Mouse (Mus musculus) layer of hippocampus, adult 18-20 months (tissue): ENCODE data around the gene Adam19. TPM values are rescaled to one million over a fixed set of nuclear protein-coding genes. Genes with fewer than 3 reads are reported as not detected.
"Not testable (repeated sequence)": the region's sequence is repeated elsewhere in the genome, so short reads cannot be mapped to it uniquely, and the experiment has no call there.

ENCODE experiments used
- DNase-seq, 2 experiments: peaks; one replicate each; pipeline ENCODE4 v3.0.0; 2022; ENCODE audit warnings: low spot score in 2 of 2
- total RNA-seq, 2 experiments: library from RNA; stranded (reverse); gene quantifications; 2 replicates each; pipeline ENCODE4 v1.2.3; 2021

Gene Adam19
- total RNA-seq, 2 experiments from 2014 or later: 10.5 to 10.9 TPM

DNA sequence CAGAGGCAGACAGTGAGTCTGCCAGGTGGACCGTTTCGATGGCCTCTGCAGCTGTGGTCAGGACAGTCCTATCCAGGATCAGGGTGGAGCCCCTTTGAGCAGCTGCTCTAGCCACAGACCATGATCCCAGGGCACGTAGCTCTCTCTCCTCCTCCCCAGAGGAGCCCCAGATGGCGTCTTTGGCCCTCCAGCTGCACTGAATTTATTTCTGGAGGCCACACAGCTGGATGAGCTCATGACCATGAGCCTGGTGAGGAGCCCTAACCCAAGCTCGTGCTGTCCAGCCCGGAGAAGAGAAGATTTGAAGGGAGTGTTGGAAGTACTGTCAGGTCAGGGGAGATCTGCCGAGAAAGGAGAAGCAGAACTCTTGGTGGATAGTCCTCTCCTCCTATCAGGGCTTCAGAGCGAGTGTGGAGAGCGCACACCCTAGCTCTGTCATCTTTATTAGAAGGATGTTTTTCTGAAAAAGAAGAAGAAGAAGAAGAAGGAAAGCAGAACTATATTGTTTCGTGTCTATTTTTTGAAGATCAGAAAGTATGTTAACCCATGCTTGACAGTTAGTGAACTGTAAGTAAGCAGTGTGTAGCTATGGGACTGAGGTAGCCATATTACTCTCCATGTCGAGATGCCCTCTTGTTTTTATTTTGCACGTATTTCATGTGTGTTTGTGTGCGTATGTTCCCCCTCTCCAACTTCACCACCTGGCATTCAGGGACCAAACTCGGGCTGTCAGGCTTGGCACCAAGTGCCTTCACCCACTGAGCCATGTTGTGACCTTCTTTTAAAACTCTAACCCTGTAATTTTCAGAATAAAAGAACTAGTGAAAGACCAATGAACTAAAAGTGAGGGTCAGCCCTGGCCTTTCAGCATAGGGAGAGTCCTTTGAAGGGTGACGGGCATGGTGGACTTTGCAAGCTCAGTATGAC is 72.1 kb downstream of the Adam19 start:
- no peak for DNase-seq

DNA sequence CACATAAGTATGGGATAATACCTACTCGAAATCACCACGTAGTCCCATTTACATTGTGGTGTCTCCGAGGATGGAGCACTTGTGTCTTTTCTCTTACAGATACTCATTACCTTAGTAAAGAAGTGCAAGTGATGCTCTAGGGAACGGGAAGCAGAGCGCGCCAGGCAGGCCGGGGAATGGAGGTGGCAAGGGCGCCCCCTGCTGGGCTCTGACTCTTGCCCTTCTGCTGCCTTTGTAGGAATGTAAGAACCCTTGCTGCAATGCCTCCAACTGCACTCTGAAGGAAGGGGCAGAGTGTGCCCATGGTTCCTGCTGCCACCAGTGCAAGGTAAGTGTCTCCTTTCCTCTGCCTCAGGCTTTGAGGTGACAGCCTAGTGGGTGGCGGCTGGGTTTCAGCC is 72.8 kb downstream of the Adam19 start:
- peak; percentile 50 to 77 for DNase-seq

DNA sequence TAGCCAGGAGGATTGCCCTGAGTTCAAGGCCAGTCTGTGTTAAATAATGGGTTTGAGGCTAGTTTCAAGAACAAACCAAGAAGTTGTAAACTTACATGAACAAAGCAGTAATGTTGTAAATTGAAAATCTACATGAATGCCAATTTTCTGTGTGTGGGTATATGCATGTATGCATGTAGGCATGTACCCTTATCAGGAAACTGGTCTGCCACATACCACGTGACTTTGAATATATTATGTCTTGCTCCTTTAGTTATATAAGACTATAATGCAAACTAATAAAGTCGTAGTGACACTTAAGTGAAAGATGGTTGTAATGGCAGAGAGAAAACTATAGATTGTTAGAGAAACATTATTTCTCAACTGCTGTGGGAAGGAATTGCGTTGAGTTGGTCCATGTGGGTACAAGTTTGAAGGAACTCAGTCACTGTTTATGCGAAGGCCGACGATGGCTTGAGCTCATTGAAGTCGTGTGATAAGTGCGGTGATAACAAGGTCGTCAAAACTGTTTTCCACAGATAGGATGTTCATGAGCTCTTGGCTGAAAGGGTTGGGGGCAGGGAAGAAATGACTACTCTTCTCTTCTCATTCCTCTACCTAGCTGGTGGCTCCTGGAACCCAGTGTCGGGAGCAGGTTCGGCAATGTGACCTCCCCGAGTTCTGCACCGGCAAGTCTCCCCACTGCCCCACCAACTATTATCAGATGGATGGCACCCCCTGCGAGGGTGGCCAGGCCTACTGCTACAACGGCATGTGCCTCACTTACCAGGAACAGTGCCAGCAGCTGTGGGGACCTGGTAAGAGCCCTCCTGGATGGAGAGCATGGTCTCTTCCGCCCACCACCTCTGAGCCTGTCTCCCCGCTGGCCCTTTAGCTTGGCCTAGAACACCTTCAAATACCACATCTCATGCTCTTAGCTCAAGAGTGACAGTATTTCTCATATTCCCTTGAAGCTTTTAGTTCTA is 75.5 kb downstream of the Adam19 start:
- no peak for DNase-seq

DNA sequence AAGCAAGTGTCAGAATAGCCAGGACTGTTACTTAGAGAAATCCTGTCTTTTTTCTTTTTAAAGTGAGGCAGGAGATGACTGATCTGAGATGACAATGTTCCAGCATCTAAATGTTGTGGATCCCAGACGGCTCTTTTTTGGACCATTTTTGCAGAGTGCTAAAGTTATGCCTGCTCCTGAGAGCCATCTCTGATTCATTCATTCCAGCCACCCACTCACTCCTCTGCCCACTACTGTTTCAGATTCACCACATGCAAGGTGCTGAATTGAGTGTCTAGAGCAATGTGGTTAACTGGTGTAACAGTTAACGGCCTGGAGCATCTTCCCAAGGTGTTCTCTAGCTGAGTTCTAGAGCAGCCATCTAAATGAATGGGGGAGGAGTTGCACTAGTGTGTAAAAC is 79.1 kb downstream of the Adam19 start:
- peak; percentile 31 to 67 for DNase-seq

DNA sequence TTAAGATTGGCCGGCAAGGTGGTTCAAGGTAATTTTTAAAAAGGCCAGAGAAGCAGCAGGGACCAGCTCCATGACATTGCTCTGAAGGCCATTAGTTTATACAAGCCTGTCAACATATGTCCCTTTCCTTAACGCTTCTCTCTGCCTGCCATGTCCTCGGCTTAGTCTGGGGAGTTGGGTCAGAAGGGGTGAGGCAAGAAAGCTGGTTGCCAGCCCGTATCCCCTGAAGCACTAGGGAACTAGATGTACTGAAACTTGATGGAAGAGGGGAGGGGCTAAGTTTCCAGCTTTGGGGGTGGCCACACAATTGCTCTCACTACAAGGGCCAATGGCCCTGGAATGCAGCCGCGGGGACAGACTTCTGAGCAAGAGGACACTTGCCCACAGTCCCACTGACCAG is 87.5 kb downstream of the Adam19 start:
- DNase-seq: no peak

DNA sequence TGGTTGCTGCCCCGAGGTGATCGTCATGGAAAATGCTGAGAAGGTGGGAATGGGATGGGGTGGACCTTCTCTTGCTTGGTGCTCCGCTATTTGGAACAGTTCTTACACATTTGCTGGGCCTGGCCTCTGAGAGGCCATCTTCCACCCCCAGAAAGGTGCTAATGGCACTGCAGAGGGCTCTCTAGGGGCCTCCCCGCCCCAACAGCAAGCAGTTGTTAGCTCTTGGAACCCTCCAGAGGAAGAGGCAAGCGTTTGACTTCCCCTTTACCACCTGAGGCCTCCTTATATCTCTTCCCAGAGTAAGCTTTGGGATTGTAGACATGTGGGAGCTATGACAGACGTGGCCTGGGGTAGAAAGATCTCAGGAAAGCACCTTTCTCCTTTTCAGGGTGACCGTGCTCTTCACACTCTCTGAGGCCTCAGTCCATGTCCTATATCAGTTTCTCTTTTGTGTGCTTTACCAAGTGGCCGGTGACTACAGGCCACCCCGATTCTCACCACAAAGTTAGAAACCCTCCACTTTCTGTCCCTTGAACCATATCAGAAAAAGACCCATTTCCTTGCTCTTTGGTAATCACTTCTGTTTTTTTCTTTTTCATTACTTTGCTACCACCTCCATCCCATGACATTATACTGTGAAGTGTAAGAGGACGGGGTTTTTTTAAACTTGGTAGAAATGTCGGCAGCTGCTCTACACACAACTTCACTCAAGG is 89.5 kb downstream of the Adam19 start:
- no peak for DNase-seq

DNA sequence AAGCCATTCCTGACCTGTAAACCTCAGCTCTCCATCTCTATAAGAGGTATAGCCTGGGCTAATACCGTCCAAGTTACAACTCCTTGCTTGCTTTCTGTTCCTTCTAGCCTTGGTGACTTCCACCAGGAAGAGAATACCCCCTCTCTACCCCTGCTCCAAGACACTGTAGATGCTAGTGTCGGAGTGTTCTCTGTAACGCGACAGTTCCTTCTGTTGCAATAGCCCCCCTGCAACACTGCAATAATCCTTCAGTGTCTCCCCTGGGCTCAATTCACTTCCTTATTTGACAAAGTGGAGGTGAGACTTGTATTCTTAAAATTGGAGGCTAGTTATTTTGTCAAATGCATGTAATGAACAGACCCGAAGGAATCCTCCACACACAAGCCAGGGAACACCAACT is 90.8 kb downstream of the Adam19 start:
- DNase-seq: no peak

DNA sequence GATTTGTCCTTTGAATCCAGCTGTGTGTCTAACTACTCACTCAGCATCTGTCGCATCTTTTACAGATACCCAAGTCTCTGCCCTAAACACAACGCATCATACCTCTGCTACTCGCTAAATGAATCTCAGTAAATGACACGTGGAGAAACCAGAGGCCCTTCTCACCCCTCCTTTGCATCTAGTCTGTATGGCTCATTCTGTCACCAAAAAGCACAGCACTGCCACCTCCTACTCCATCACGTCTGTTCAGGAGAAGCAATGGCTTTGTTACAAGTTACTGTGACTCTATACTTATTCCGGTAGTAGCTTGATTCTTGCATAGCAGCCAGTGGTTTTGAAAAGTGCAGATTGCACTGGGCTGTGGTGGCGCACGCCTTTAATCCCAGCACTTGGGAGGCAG is 101.2 kb downstream of the Adam19 start:
- peak in 1 of 2 experiments; percentile 25 for DNase-seq

DNA sequence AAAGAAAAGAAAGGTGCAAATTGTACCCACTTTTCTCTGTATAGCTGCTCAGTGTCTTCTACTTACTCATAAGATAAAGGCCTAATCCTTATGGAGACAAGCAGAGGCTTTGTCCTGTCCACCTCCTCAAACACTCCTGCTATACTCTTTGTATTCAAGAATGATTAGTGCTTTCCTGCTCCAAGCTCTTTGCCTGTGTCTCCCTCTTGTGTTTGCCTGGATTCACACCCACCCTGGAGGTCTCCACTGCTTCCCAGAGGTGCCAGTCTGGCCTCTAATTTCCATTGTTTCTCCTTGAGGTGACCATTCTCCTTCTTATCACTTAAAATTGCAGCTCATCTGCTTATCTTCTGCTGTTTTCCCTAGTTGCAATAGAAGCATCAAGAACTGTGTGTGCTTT is 101.7 kb downstream of the Adam19 start:
- no peak for DNase-seq

DNA sequence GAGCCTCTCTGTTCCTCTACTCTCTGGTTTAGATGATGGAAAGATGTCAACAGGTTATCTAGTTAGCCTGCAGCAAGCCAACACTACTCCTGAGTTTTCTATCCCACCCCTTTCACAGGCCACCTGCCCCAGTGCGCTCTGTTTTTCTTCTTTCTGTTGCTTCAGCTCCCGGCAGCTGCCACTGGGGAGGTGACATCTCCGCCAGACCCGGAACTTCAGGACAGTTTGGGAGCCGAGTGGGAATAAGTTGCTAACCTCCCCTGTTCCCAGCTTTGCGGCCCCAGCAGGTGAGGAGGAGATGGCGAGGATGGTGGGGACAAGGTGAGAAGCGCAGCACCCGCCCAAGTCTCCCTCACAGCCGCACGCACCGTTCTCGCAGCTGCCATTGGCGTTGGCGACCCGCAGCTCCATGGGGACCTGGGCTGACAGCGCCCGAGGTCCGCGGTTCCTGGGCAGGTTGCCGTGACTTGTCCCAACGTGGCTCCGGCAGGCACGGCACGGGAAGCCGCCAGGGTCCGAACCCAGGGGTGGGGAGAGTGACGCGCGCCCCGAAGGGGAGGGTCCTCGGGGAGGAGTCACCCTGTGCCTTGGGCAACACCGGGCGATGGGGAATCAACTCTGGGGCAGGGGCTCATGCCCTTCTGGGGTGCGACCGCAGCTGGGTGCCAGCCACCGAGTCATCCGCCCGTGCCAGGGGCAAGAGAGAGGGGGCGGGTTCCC is 110.2 kb downstream of the Adam19 start, which contains the start of gene Nipal4:
Nipal4 (minus strand) TSS at position 643 of the 720 bp plus-strand sequence.
- no peak for DNase-seq

DNA sequence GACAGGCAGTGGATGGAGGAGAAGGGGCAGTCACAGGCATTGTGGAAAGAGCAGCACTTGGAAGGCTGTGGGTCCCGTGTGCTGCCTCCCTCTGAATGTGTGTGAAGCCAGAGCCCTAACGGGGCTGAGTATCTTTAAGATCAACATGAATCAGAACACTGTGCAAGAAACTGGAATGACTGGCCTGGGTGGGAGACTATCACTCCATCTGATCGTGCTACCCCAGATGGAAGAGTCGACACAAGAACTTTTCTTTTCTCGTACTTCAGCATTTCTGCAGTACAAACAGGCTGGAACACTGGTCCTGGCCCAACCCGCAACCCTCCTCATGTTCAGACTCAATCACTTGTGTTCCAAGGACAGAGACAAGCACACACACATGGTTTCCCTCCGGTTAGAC is 112.7 kb downstream of the Adam19 start:
- no peak for DNase-seq

DNA sequence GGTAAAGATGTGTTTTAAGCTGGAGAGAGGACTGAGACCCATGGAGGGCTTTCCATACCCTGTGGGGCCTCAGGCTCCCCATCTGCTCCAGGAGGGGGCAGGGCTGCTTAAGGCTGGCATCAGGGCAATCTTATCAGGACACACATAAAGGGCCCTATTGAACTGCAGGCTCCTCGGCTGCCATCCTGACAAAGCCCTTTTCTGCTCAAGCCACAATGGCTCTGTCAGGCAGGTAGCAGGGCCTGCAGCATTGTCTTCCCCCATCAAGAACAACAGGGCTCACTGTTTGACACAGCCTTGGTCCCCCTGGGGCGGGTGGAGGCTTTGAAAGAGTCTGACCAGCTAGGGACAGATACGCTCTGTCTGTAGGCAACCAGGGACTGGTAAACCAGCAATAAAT is 114.1 kb downstream of the Adam19 start:
- DNase-seq: peak; percentile 4 to 27

DNA sequence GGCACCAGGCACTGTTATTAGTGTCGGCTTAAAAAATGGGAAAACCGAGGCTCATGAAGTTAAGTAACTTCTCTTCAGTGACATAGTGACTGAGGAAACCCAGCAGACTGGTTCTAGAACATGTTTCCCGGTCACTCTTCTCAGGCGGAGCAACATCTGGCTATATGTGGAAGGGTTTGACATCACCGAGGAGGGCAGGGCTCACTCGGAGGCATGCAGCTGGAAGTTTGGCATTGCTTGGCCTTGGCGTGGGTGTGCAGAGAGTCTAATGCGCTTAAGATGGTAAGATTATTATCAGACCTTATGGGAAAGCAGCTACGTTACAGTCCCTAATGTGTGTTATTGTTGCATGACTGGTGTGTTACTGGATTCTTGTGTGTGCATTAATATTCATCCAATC is 116.3 kb downstream of the Adam19 start:
- DNase-seq: no peak

DNA sequence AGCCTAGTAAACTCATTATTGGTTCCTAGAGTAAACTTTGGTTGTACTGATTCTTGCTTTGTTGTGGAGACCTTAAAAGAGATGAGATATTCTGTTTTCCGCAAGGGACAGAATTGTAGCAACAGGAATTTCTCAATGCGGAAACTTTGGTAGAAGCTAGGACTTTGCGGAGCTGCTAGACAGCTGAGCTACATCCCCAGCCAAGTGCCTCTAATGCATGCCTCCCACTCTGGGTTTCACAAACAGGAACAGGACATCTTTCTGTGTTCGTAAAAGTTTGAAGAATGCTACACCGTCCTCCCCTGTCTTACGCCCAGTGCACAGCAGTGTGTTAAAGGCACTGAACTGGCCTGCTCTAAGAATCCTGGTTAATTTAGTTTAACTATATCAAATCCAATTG is 120.4 kb downstream of the Adam19 start:
- DNase-seq: no peak

DNA sequence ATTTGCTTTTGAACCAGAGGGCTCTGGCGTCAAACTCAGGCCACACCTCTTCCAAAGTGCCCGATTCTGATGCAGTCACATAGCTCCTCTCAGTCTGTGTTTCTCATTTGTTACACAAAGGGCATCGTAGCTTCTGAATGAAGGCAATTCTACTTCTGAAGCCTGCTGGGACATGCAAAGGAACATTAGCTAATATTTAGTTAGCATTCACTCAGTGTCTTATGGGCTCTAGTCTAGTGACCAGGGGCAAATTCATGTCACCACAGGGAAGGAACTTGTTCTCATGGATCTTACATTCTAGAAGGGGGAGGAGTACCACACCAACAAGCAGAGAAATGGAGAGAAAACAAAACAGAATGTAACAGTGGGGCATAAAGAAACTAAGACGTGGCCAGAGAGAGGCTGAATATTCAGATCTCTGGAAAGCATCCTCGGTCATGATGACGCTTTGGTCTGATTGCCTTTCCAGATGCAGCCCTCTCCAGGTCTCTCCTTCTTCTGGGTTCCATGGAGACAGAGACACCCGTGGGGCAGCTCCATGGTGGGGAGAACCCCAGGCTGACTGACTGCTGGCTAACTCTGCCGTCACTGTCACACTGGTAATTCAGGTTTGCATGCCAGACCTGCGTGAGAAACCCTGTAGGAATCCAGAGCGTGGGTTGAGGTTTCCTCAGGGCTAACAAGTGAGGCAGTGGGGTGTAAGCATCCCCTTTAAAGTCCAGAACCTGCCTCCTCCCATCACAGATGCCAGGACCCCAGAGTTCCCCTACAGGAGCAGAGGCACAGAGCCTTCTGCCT is 121.7 kb downstream of the Adam19 start:
- no peak for DNase-seq

DNA sequence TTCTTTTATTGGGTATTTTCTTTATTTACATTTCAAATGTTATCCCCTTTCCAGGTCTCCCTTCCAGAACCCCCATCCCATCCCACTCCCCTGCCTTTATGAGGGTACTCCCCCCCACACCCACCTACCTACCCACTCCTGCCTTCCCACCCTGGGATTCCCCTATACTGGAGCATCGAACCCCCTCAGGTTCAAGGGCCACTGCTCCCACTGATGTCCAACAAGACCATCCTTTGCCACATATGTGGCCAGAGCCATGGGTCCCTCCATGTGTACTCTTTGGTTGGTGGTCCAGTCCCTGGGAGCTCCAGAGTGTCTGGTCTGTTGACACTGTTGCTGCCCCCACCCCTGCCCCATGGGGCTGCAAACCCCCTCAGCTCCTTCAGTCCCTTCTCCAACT is 126.2 kb downstream of the Adam19 start:
- not testable (repeated sequence) for DNase-seq

DNA sequence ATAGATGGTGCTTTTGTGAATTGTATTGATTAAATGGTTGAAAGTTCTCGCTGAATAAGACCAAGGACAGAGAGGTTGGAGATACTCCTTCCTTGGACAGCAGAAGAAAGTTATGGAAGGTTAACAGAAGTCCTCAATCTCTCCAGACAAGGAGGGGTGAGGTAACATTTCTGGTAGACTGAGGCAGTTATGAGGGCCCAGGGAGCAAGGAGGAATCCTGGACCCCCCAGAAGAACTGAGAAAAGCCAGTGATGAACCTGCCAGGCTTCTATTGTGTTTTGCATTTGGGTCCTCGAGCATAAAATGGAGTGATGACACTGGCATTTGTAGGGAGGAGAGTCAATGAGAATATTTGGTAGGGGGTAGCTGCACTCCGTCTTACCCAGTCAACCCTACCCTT is 129.2 kb downstream of the Adam19 start:
- DNase-seq: no peak

DNA sequence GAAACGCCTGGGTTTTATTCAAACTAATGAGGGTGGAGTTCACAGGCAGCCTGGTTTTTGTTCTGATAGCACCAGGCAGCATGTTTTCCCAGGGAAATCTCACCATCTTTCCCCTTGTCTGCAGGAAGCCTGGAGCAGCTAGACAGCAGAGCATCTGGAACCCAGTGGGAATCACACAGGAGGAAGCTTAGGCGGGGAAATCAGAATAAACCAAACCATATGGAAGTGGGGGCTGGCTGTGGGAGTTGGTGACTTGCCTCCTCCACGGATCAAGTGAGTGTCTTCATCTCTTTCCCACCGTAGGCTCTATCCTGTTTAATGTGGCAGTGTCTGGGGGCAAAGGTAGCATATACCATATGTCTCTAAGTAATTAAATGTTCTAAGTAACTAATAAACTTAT is 129.7 kb downstream of the Adam19 start:
- DNase-seq: peak in 1 of 2 experiments; percentile 49

DNA sequence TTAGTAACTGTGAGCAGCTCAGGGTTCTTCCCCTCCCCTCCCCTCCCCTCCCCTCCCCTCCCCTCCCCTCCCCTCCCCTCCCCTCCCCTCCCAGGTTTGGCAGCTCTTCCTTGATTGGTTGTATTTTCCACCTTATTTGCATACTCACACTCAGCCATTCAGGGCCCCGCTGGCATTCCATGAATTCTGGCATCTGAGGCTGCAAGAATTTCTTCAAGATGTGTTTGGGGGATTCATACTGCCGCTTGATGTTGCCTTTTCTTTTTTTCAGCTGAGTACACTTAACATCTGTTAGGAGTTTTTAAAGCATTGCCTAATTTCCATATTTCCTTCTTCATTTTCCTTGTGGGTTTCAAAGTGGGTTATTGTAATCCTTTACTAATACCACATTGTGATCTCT is 132.5 kb downstream of the Adam19 start:
- no peak for DNase-seq

DNA sequence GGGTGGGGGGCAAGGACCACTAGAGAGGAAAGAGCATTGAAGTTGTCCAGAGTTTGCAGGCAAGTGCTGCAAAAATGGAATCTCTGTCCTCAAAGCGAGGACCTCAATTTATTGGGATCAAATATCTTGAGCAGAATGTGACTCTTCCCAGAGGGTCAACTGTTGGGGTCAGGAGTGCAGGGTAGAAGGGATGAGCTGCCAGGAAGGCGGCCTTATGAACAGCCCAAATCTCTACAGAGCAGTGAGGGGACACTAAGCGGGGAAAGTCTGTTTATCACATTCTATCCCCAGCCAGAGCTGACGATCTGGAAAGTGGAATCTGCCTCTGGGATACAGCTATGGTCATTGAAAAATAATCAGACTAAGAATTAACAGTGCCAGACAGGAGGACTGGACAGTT is 138.4 kb downstream of the Adam19 start:
- DNase-seq: no peak
